In the genomic region with DNA sequence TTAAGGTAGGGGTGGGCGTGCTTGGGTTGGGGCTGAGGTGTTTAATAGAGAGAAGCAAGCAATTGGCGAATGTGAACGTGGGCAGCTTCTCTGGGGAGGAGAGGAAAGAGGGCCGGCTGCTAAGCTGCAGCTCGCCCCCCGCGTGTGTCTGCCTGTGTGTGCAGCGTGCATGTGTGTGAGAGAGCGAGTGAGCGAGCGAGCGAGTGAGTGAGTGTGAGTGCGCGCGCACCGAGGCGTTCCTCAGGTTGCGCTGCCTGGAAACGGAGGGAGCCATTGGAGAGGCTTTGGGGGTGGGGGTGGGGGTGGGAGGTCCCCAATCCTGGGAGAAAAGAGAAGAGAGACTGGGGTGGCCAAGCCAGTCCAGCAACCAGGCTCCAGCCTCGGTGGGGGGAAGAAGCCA, we compare ENCODE assay signal across 8 mouse cellular contexts.
DNase-seq lines count a peak whose midpoint lies in the region; ATAC-seq and TF ChIP-seq lines count a peak whose summit lies in the region.

No protein-coding gene starts in this region.

- no peaks in the 10 kb centered on the region for H3K4me1 ChIP-seq in lung, embryonic 14.5 days (ENCODE audit: insufficient read depth)
- H3K4me1 ChIP-seq in forebrain, embryonic 10.5 days = peaks cover 26% of the 10 kb centered on the region
- peaks cover 20% of the 10 kb centered on the region for H3K4me1 ChIP-seq in neural tube, embryonic 12.5 days

- H3K4me3 ChIP-seq in lung, embryonic 14.5 days (ENCODE audit: low read depth, low read length) = peak overlapping the region; percentile 38
- H3K4me3 ChIP-seq in forebrain, embryonic 10.5 days = peak overlapping the region; percentile 68
- peak overlapping the region; percentile 47 for H3K4me3 ChIP-seq in neural tube, embryonic 12.5 days

- peak overlapping the region; percentile 35; the same call in 1 of the 2 replicates for H3K9ac ChIP-seq in lung, embryonic 14.5 days
- H3K9ac ChIP-seq in neural tube, embryonic 12.5 days = peak overlapping the region; percentile 65

- H3K9me3 ChIP-seq in lung, embryonic 14.5 days (ENCODE audit: low read depth, low read length) = no peaks in the 10 kb centered on the region
- no peaks in the 10 kb centered on the region for H3K9me3 ChIP-seq in forebrain, embryonic 10.5 days
- no peaks in the 10 kb centered on the region for H3K9me3 ChIP-seq in neural tube, embryonic 12.5 days

- no peak overlapping the region for H3K27ac ChIP-seq in lung, embryonic 14.5 days (ENCODE audit: low read depth)
- peak overlapping the region; percentile 81; the same call in 1 of the 2 replicates for H3K27ac ChIP-seq in forebrain, embryonic 10.5 days
- H3K27ac ChIP-seq in neural tube, embryonic 12.5 days = no peak overlapping the region

- WGBS in lung, embryonic 14.5 days = 0% methylated on average over 20 of the region's 20 CpGs
- WGBS in forebrain, embryonic 10.5 days = 0% methylated on average over 20 of the region's 20 CpGs
- WGBS in neural tube, embryonic 12.5 days = 2% methylated on average over 20 of the region's 20 CpGs

- H3K4me2 ChIP-seq in lung, embryonic 14.5 days = peak overlapping the region; percentile 67
- H3K4me2 ChIP-seq in neural tube, embryonic 12.5 days (replicated peaks) = peak overlapping the region; percentile 99

- DNase-seq in lung, embryonic 14.5 days = peak; percentile 35
- no peak for DNase-seq in lung, postnatal 25 days (ENCODE audit: low spot score)
- peak; percentile 50 for DNase-seq in forebrain, embryonic 10.5 days (ENCODE audit: extremely low spot score, low spot score)
- peak; percentile 29 to 47 for DNase-seq in layer of hippocampus, adult 8-10 months (ENCODE audit: low spot score in 2 of 2)
- DNase-seq in gastrocnemius, postnatal 36 days = no peak
- no peak for DNase-seq in thymus, postnatal 25 days
- DNase-seq in spleen, postnatal 4 days (ENCODE audit: low spot score in 2 of 2) = no peak

- intact Hi-C loops in gastrocnemius, postnatal 36 days (cut with DNase I) = no loop called here

- H3K27me3 ChIP-seq in lung, embryonic 14.5 days (ENCODE audit: insufficient read depth, low read length) = peaks cover 49% of the 10 kb centered on the region
- H3K27me3 ChIP-seq in forebrain, embryonic 10.5 days (ENCODE audit: poor library complexity, severe bottlenecking) = peaks cover 78% of the 10 kb centered on the region
- H3K27me3 ChIP-seq in neural tube, embryonic 12.5 days (replicated peaks) = peaks cover 45% of the 10 kb centered on the region

- peak; percentile 55 for ATAC-seq in lung, embryonic 14.5 days (ENCODE audit: insufficient read depth)
- 0 out of 2 replicates have a peak, but pooled peaks have one; percentile 44 for ATAC-seq in neural tube, embryonic 12.5 days (ENCODE audit: low FRiP score, low read depth)

- no peak for TF ChIP-seq CTCF in lung, embryonic 14.5 days (IDR thresholded peaks at IDR 0.05; ENCODE audit: low read depth)

- H3K36me3 ChIP-seq in lung, embryonic 14.5 days (ENCODE audit: insufficient read depth) = no peaks in the 10 kb centered on the region
- H3K36me3 ChIP-seq in forebrain, embryonic 10.5 days (replicated peaks) = no peaks in the 10 kb centered on the region
- H3K36me3 ChIP-seq in neural tube, embryonic 12.5 days = no peaks in the 10 kb centered on the region

Comparison
In these comparisons a context has a peak if more than half of its experiments do, and no peak if none do; other contexts are left out.
1. DNase-seq: peak in lung, embryonic 14.5 days (single experiment), forebrain, embryonic 10.5 days (single experiment) and layer of hippocampus, adult 8-10 months (2 of 2); none in lung, postnatal 25 days (single experiment), gastrocnemius, postnatal 36 days (0 of 2), thymus, postnatal 25 days (single experiment) and spleen, postnatal 4 days (0 of 2).
2. Peak in every context shown above with its lines, with median percentiles within 50 percentile points of each other: H3K4me3 ChIP-seq.